In the genomic region with DNA sequence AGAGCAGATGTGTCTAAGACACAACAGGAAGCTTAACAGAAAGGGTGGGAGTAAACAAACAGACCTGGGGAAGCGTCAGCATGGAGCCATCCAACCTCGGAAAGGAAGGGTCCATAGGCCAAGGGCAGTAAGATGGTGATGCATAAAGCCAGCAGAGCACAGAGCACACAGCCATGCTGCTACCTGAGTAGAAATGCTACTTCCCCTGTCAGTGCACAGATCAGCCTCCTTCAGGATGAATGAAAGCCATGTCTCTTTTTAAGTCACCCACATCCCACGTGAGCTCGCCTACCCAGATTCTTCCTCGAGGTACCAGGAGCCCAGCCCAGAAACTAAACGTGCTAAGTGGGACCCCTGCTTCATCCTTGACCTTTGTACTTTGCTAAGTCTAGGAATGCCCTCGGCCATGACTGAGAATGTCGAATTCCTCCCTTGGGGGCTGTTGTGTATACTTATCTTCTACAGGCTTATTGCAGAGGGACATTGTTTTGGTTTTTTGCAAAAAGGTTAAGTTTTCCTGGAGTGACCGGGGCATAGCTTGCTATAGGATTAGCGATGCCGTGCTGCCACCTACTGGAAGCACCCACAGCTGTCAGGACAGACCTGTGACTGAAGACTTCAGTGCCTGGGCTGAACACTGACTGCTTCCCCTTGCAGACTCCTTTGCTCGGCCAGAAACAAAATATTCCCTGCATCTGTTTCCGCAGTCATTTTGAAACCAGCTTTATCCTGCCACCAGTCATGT, we compare ENCODE assay signal across 8 mouse cellular contexts.
DNase-seq lines count a peak whose midpoint lies in the region; ATAC-seq and TF ChIP-seq lines count a peak whose summit lies in the region.

No protein-coding gene starts in this region.

- H3K36me3 ChIP-seq in G1E (replicated peaks), result peaks cover 10% of the 10 kb centered on the region
- H3K36me3 ChIP-seq in forebrain, postnatal 0 days (ENCODE audit: insufficient read depth), result no peaks in the 10 kb centered on the region
- no peaks in the 10 kb centered on the region for H3K36me3 ChIP-seq in lung, embryonic 15.5 days

- H3K4me3 ChIP-seq in G1E (ENCODE audit: low read depth, low read length), result no peak overlapping the region
- no peak overlapping the region for H3K4me3 ChIP-seq in forebrain, postnatal 0 days (ENCODE audit: low read depth, low read length)
- H3K4me3 ChIP-seq in lung, embryonic 15.5 days, result no peak overlapping the region

- H3K4me2 ChIP-seq in forebrain, postnatal 0 days (ENCODE audit: low read depth), result no peak overlapping the region
- 0 out of 2 replicates have a peak overlapping the region, but pooled peaks have one; percentile 20 for H3K4me2 ChIP-seq in lung, embryonic 15.5 days

- H3K27me3 ChIP-seq in G1E (ENCODE audit: insufficient read depth, low read length), result no peaks in the 10 kb centered on the region
- H3K27me3 ChIP-seq in forebrain, postnatal 0 days (ENCODE audit: insufficient read depth, low read length), result no peaks in the 10 kb centered on the region
- no peaks in the 10 kb centered on the region for H3K27me3 ChIP-seq in lung, embryonic 15.5 days

- H3K9ac ChIP-seq in forebrain, postnatal 0 days, result no peak overlapping the region
- H3K9ac ChIP-seq in lung, embryonic 15.5 days, result no peak overlapping the region

- DNase-seq in G1E (ENCODE audit: low spot score), result peak; percentile 20
- DNase-seq in cerebellum, adult 11-12 months, result peak; percentile 71
- DNase-seq in forebrain, postnatal 0 days, result peak; percentile 86
- peak; percentile 73 to 78 for DNase-seq in heart, postnatal 36 days
- DNase-seq in layer of hippocampus, adult 11-12 months (ENCODE audit: low spot score), result peak; percentile 86
- DNase-seq in ovary, postnatal 36 days (ENCODE audit: low spot score), result peak; percentile 73
- DNase-seq in thymus, postnatal 10 days (ENCODE audit: low spot score in 2 of 2), result peak; percentile 72 to 86

- ATAC-seq in G1E (ENCODE audit: extremely low read depth, insufficient number of reproducible peaks, low FRiP score, poor library complexity, severe bottlenecking), result no peak
- ATAC-seq in forebrain, postnatal 0 days, result peak; percentile 91
- peak; percentile 81; the same call in 1 of the 2 replicates for ATAC-seq in lung, embryonic 15.5 days (ENCODE audit: borderline replicate concordance, extremely low read depth, low FRiP score, low TSS enrichment)

- no peaks in the 10 kb centered on the region for H3K4me1 ChIP-seq in G1E (ENCODE audit: insufficient read depth, low read depth, low read length)
- H3K4me1 ChIP-seq in forebrain, postnatal 0 days (ENCODE audit: insufficient read depth), result no peaks in the 10 kb centered on the region
- H3K4me1 ChIP-seq in lung, embryonic 15.5 days, result peaks cover 6% of the 10 kb centered on the region; the same call in 1 of the 2 replicates

- peak; percentile 54 for TF ChIP-seq CTCF in G1E (IDR thresholded peaks at IDR 0.05; ENCODE audit: low read depth, low read length)
- peak; percentile 89 for TF ChIP-seq CTCF in forebrain, postnatal 0 days (IDR thresholded peaks at IDR 0.05; ENCODE audit: low read depth)

- 19% methylated on average over 13 of the region's 13 CpGs for WGBS in forebrain, postnatal 0 days
- 20% methylated on average over 13 of the region's 13 CpGs for WGBS in lung, embryonic 15.5 days

- 0 out of 2 replicates have a peak overlapping the region, but pooled peaks have one; percentile 24 for H3K27ac ChIP-seq in forebrain, postnatal 0 days (ENCODE audit: low read depth, low read length)
- H3K27ac ChIP-seq in lung, embryonic 15.5 days, result no peak overlapping the region

- no peaks in the 10 kb centered on the region for H3K9me3 ChIP-seq in G1E (replicated peaks)
- H3K9me3 ChIP-seq in forebrain, postnatal 0 days (ENCODE audit: low read length), result no peaks in the 10 kb centered on the region
- H3K9me3 ChIP-seq in lung, embryonic 15.5 days, result no peaks in the 10 kb centered on the region

- intact Hi-C loops in heart, postnatal 36 days (cut with DNase I), result loop anchor here (5.0 to 10.0 kb wide), 2 partner anchors 247 to 445 kb away; no protein-coding TSS in a partner anchor

Comparison
In these comparisons a context has a peak if more than half of its experiments do, and no peak if none do; other contexts are left out.
1. DNase-seq: peak in every context shown above with its lines; median percentile 86 in forebrain, postnatal 0 days; 86 in layer of hippocampus, adult 11-12 months; 79 in thymus, postnatal 10 days; 76 in heart, postnatal 36 days; 73 in ovary, postnatal 36 days; 71 in cerebellum, adult 11-12 months; 20 in G1E.